Mouse (Mus musculus): ENCODE measurements at regions not wholly inside any gene's neighbourhood (a gene's known extent, or its start where the extent isn't known, plus 50 kb on each side); places are given as distances from the start of the nearest gene placed in this dataset.

DNA sequence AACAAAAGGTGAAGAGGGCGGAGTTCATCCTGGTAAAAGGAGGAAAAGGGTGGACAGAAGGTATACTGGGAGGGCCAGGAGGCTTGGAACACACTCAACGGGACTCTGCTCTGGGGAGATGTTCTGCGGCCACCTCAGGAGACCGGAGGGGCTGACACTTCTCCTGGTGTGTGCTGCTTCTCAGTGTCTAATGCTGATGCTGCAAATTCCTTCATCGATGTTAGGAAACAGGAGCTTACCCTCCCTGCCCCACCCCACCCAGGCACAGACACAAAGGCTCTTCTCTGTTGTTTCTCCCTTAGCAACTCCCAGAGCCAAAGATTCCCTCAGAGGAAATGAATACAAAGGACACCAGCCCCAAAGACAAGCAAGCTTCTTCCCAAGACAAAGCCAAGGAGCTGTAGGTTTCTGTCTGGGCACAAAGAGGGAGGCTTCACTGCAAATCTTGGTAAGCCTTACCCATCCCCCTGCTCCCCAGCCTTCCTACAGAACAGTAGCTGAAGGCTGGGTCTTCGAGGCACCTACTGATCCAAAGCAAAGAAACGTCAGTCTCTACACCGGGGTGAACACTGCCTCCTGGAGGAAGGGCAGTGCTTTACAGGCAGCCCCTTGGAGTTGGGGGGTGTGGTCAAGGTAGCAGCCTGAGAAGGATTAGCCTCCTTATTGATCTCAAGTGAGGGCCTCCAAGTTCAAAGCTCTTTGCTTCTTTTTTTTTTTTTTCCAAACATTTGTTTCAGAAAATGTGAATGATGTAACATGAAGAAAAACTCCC lies 128.2 kb downstream of the Hs3st3b1 start:
- Histone ChIP-seq H3K4me1 (ENCODE audit: control insufficient read depth, insufficient read depth, low read length) (no peaks in the 10 kb centered on the region), H3K4me3 (replicated peaks; ENCODE audit: low read length) (no peak overlapping the region), H3K9ac (ENCODE audit: low read length) (no peak overlapping the region), H3K27me3 (ENCODE audit: control insufficient read depth, insufficient read depth, low read length) (no peaks in the 10 kb centered on the region), H3K9me3 (replicated peaks; ENCODE audit: control insufficient read depth, low read length) (no peaks in the 10 kb centered on the region; the same call in 1 of the 2 replicates), H3K4me2 (ENCODE audit: low read depth, low read length) (no peak overlapping the region), H3K27ac (ENCODE audit: low read length) (no peak overlapping the region), H3K36me3 (ENCODE audit: control insufficient read depth, insufficient read depth, low read length) (no peaks in the 10 kb centered on the region)
- 75% methylated on average over 8 of the region's 8 CpGs for WGBS
- ATAC-seq (ENCODE audit: insufficient read depth, low FRiP score) = no peak

- no peak overlapping the region for H3K4me3 ChIP-seq (replicated peaks; ENCODE audit: low read length)
- WGBS = 75% methylated on average over 5 of the region's 5 CpGs
- no peak overlapping the region for H3K9ac ChIP-seq (ENCODE audit: low read length)
- H3K27ac ChIP-seq (ENCODE audit: low read length) = no peak overlapping the region
- H3K27me3 ChIP-seq (ENCODE audit: control insufficient read depth, insufficient read depth, low read length) = no peaks in the 10 kb centered on the region
- no peak for ATAC-seq (ENCODE audit: insufficient read depth, low FRiP score)
- no peak overlapping the region for H3K4me2 ChIP-seq (ENCODE audit: low read depth, low read length)
- no peaks in the 10 kb centered on the region for H3K9me3 ChIP-seq (replicated peaks; ENCODE audit: control insufficient read depth, low read length)
- H3K36me3 ChIP-seq (ENCODE audit: control insufficient read depth, insufficient read depth, low read length) = no peaks in the 10 kb centered on the region
- no peaks in the 10 kb centered on the region for H3K4me1 ChIP-seq (ENCODE audit: control insufficient read depth, insufficient read depth, low read length)
Measured at GRCm38 (mm10) chr11:63812146-63812545, 109.9 kb downstream of the Hs3st3b1 start.

DNA sequence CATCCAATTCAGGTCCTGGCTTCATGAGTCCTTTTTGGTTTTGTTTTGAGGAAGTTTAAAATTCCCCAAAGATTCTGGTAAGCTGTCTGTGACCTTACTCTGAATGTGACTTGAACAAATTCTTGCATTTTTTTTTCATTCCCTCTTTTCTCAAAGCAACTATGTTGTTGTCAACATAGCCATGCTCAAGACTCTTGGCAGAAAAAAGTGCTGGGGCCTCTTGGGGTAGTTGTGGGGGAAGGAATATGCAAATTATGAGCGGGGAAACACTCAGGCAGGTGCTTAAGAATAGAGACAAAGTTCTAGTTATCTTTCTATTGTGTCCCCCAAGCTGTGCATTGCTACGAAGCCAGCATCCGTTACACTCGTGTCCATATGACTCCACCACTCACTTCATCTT lies 99.2 kb downstream of the Hs3st3b1 start:
- H3K4me1 ChIP-seq (ENCODE audit: control insufficient read depth, insufficient read depth, low read length) = no peaks in the 10 kb centered on the region
- H3K4me3 ChIP-seq (replicated peaks; ENCODE audit: low read length) = no peak overlapping the region
- no peaks in the 10 kb centered on the region for H3K36me3 ChIP-seq (ENCODE audit: control insufficient read depth, insufficient read depth, low read length)
- no peak overlapping the region for H3K4me2 ChIP-seq (ENCODE audit: low read depth, low read length)
- H3K9me3 ChIP-seq (replicated peaks; ENCODE audit: control insufficient read depth, low read length) = no peaks in the 10 kb centered on the region
- H3K9ac ChIP-seq (ENCODE audit: low read length) = no peak overlapping the region
- ATAC-seq (ENCODE audit: insufficient read depth, low FRiP score) = no peak
- H3K27ac ChIP-seq (ENCODE audit: low read length) = no peak overlapping the region
- WGBS = 76% methylated on average over 4 of the region's 4 CpGs
- H3K27me3 ChIP-seq (ENCODE audit: control insufficient read depth, insufficient read depth, low read length) = no peaks in the 10 kb centered on the region

- no peak overlapping the region for H3K4me3 ChIP-seq (replicated peaks; ENCODE audit: low read length)
- H3K4me1 ChIP-seq (ENCODE audit: control insufficient read depth, insufficient read depth, low read length) = no peaks in the 10 kb centered on the region
- H3K27me3 ChIP-seq (ENCODE audit: control insufficient read depth, insufficient read depth, low read length) = no peaks in the 10 kb centered on the region
- H3K36me3 ChIP-seq (ENCODE audit: control insufficient read depth, insufficient read depth, low read length) = no peaks in the 10 kb centered on the region
- no peak overlapping the region for H3K9ac ChIP-seq (ENCODE audit: low read length)
- no peak overlapping the region for H3K27ac ChIP-seq (ENCODE audit: low read length)
- H3K4me2 ChIP-seq (ENCODE audit: low read depth, low read length) = no peak overlapping the region
- 80% methylated on average over 6 of the region's 6 CpGs for WGBS
- H3K9me3 ChIP-seq (replicated peaks; ENCODE audit: control insufficient read depth, low read length) = no peaks in the 10 kb centered on the region
- ATAC-seq (ENCODE audit: insufficient read depth, low FRiP score) = no peak
Measured at GRCm38 (mm10) chr11:63827271-63827762, 94.8 kb downstream of the Hs3st3b1 start.

DNA sequence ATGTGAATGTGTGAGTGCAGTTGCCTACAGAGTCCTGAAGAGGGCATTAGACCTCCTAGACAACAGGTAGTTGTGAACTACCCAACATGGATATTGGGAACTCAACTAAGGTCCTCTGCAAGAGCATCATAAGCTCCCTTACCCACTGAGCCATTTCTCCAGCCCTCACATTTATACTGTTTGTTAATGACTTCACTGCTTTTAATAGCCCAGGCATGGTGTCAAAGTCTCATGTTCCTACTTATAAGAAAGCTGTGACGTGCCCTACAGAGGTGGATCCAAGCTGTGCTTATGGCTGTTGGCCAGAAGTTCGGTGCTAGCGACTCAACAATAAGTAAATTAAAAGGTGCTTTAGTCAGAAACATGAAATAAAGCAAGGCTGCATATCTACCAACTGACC lies 88.6 kb downstream of the Hs3st3b1 start:
- H3K36me3 ChIP-seq (ENCODE audit: control insufficient read depth, insufficient read depth, low read length) = no peaks in the 10 kb centered on the region
- H3K4me1 ChIP-seq (ENCODE audit: control insufficient read depth, insufficient read depth, low read length) = no peaks in the 10 kb centered on the region
- no peak overlapping the region for H3K4me2 ChIP-seq (ENCODE audit: low read depth, low read length)
- no peak overlapping the region for H3K27ac ChIP-seq (ENCODE audit: low read length)
- H3K4me3 ChIP-seq (replicated peaks; ENCODE audit: low read length) = no peak overlapping the region
- ATAC-seq (ENCODE audit: insufficient read depth, low FRiP score) = no peak
- no peaks in the 10 kb centered on the region for H3K27me3 ChIP-seq (ENCODE audit: control insufficient read depth, insufficient read depth, low read length)
- 80% methylated on average over 3 of the region's 3 CpGs for WGBS
- no peak overlapping the region for H3K9ac ChIP-seq (ENCODE audit: low read length)
- no peaks in the 10 kb centered on the region for H3K9me3 ChIP-seq (replicated peaks; ENCODE audit: control insufficient read depth, low read length)

DNA sequence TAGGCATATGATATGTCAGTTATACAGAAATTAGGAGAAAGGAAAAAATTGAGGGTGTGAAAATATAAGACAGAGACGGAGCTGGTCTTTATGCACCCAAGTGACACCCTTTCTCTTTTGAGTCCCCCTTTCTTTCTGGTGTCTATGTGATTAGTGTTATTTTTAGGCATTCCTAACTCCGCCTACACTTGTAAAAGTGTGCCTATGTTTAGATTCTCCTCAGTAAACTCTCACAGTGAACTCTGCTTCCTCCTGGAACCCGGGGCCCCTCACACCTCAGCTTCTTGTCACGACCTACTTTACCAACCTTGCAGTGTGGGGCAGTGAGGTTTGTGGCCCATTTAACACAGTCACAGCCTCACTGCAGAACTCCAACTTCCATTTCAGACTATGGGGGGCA lies 88.0 kb downstream of the Hs3st3b1 start:
- Histone ChIP-seq H3K4me2 (ENCODE audit: low read depth, low read length) (no peak overlapping the region), H3K27me3 (ENCODE audit: control insufficient read depth, insufficient read depth, low read length) (no peaks in the 10 kb centered on the region), H3K27ac (ENCODE audit: low read length) (no peak overlapping the region), H3K9me3 (replicated peaks; ENCODE audit: control insufficient read depth, low read length) (no peaks in the 10 kb centered on the region), H3K36me3 (ENCODE audit: control insufficient read depth, insufficient read depth, low read length) (no peaks in the 10 kb centered on the region), H3K9ac (ENCODE audit: low read length) (no peak overlapping the region), H3K4me1 (ENCODE audit: control insufficient read depth, insufficient read depth, low read length) (no peaks in the 10 kb centered on the region), H3K4me3 (replicated peaks; ENCODE audit: low read length) (no peak overlapping the region)
- WGBS = 49% methylated on average over 4 of the region's 4 CpGs
- ATAC-seq (ENCODE audit: insufficient read depth, low FRiP score) = no peak

GRCm38 (mm10) chr11:63834631-63835030 lies 87.5 kb downstream of the Hs3st3b1 start:
- Histone ChIP-seq H3K4me2 (ENCODE audit: low read depth, low read length) (no peak overlapping the region), H3K9me3 (replicated peaks; ENCODE audit: control insufficient read depth, low read length) (no peaks in the 10 kb centered on the region), H3K36me3 (ENCODE audit: control insufficient read depth, insufficient read depth, low read length) (no peaks in the 10 kb centered on the region), H3K9ac (ENCODE audit: low read length) (no peak overlapping the region), H3K27ac (ENCODE audit: low read length) (no peak overlapping the region), H3K27me3 (ENCODE audit: control insufficient read depth, insufficient read depth, low read length) (no peaks in the 10 kb centered on the region), H3K4me3 (replicated peaks; ENCODE audit: low read length) (no peak overlapping the region), H3K4me1 (ENCODE audit: control insufficient read depth, insufficient read depth, low read length) (no peaks in the 10 kb centered on the region)
- ATAC-seq (ENCODE audit: insufficient read depth, low FRiP score) = no peak
- WGBS = 68% methylated on average over 7 of the region's 7 CpGs

Measured in stomach, embryonic 16.5 days (tissue).